Mouse (Mus musculus): Measurements from ENCODE around the gene Rapgef1.

Gene Rapgef1

DNA sequence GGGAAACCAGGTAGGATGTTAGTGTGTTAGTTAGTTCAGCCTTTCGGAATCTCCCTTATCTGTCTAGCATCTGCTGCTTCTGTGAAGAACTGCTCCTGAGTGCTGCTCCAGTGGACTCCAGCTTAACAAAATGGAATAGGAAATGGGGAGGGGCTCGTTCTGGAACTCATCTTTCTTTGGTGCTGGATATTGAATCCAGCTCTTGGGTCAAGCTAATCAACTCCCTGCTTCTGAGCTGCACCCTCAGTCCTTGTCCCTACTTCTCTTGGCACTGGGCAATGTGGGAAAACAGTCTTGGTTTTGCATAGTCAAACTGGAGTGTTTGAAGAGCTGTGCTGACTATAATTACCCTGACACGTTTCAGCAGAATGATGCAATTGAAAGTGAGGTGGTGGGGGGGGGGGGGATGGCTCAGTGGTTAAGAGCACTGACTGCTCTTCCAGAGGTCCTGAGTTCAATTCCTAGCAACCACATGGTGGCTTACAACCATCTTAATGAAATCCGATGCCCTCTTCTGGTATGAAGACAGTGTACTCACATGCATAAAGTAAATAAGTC, 25.6 kb downstream of the Rapgef1 start:
- DNase-seq (ENCODE audit: low spot score in 2 of 2): no peak

DNA sequence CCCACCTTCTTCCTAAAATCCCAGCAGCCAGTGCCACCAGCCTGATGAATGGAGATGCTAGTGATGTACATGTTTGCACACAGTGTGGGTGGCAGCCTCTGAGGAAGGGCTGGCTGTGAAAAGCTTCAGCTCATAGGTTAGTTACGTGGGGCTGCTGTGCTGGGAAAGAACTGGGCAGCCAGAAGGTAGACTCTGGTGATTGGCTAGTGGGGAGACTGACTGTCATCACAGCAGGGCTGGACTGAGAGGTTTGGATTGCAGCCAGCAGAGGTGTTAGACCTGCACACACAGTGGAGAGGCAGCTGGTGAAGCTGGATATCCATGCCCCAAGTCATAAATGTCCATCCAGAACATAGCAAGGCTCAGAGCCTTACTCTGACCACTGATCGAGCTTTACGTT, 27.1 kb downstream of the Rapgef1 start:
- no peak for DNase-seq (ENCODE audit: low spot score in 2 of 2)

DNA sequence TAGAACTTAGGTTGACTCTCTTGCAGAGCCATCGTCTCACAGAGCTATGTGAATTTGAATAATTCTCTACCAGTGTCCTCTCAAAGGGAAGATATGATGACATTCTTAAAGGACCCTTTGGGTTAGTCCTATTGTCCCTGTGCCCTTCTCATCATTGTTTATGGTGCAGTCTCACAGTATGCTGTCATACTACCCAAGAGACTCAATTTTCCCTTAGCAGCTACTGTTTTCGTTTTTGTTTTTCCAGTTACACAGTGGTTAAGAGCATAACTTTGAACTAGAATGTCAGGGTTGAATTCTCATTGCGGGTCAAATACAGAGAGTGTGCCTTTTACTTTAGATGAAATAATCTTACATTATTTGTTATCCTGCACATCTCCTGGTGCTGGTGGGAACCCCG, 27.6 kb downstream of the Rapgef1 start:
- no peak for DNase-seq (ENCODE audit: low spot score in 2 of 2)

DNA sequence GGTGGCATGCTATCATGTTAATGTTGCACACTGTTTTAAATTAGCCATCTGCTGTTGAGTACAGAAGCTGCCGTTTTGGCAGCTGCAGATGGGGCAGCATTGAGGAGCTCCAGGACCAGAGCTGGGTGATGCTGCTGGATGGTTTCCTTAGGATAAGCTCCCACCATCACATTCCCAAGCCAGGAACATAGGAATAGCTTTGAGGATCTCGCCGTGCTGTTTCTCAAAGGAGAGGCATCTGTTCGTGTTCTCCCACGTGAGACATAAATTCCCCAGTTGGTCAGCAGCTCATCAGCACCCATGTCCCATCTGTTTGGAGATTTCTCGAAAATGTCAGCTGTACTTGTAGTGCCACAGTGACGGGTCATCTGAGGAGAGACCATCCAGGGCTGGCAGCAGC, 28.3 kb downstream of the Rapgef1 start:
- peak; percentile 53 to 66 for DNase-seq (ENCODE audit: low spot score in 2 of 2)

DNA sequence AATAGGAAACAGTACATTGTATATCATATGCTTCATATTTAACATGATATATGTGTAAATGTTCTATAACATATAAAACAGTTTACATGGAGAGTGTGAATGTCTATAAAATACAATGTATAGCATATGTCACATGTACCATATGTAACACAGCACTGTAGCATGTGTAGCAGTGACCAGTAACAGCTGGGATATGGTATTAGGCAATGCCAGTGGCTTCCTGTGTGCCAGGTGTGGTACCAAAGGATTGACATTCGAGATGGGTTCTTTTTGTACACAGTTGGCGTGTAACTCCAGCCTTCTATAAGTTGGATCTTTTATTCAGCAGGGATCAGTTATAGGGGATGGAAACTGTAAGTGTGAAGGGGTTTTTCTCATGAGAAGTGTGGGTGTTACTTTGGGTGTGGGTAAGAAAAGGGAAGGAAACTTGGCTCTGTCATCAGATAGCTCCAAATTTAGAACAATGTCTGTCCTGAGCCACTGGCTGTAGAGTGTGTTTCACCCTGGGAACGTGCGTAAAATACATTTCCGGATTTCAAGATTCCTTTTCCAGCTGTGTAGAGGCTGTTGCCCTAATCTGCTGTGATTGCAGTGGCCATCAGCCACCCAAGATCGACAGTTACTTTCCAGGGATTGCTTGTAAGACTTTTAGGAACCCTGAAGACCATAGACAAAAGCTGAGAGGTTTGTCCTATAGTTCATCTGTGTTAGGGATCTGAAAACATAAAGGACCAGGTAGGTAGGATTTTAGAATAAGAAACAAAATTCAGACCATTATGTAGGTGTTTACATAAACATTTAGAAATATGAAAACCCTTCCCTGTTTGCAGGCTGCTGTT, 29.7 kb downstream of the Rapgef1 start:
- DNase-seq (ENCODE audit: low spot score in 2 of 2): no peak

DNA sequence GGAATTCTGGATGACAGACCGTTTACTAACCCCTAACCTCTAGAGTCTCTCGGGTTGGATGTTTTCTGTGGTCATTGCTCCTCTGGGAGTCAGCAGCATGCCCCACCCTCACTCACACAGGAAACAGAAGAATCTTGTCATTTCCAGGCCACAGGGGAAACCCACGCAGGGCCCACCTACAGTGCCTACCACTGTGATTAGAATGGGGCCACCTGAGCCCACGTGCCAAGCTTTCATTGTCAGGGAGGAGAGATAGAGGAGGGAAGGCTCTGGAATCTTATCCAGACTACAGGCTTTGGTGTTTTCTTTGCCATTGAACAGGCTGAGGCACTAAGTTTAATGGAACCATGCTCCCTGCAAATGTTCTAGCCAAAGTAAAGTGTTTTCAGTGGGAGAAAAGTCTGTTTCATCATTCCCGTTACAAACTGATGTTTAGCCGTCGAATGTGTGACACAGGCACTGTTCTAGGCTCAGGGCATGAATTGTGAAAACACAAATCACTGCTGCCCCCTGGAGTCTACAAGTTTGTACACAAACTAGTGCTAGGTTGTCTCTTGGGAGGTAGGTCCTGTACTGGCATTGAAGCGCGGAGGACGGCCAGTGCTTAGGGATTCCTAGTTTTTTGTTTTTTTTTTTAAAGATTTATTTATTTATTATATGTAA, 30.4 kb downstream of the Rapgef1 start:
- no peak for DNase-seq (ENCODE audit: low spot score in 2 of 2)

DNA sequence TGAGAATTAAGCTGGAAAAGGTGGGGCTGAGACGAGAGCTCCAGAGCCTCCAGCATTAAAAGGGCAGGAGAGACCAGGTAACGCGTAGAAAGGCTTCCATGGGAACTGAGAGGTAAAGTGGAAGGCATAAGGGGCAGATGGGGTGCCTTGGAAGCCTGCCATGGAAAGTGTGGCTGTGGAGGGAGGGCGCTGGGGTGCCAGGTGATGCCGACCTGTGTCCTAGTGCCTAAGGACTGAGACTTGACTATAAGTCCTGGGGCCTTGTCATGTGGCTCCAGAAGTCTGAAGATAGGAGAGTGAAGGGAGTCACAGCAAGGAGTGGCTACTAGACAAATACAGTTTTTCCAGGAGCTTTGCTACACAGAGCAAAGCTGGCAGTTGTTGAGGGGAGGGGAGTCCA, 32.4 kb downstream of the Rapgef1 start:
- DNase-seq (ENCODE audit: low spot score in 2 of 2): no peak

DNA sequence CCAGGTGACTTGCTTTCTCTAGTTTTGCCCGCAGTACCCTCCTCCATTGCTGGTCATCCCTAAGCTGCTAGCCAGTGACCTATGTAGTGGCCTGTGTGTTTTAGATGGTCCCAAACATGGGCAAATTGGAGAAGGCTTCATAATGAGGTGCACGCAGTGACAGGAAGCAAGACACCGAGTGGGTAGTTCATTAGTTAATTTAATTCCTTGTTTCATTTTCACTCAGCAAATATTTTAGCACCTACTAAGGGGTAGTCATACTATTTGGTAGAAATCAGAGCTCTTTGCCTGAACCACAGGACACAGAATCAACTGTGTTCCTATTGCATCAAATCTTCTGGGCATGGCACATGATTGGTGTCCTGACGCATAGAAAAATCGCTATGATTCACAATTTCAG, 35.9 kb downstream of the Rapgef1 start:
- no peak for DNase-seq (ENCODE audit: low spot score in 2 of 2)

DNA sequence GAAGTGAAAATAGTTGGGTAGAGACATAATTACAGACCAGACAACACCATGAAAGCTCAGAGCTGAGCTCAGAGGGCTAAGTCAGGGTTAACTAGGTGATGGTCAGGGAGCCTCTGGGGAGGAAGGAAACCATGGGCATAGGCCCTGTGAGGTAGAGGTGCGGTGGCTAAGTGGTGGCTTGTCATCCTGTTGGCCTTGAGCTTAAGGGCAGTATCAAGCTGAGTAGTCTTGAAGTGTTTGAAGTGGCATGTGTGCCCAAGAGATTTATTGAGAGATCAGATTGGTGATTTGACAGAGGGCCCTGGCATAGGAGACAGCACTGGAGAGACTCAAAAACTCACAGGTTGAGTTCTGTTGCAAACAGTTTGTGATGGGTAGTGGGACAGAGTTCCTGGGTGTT, 36.6 kb downstream of the Rapgef1 start:
- no peak for DNase-seq (ENCODE audit: low spot score in 2 of 2)

DNA sequence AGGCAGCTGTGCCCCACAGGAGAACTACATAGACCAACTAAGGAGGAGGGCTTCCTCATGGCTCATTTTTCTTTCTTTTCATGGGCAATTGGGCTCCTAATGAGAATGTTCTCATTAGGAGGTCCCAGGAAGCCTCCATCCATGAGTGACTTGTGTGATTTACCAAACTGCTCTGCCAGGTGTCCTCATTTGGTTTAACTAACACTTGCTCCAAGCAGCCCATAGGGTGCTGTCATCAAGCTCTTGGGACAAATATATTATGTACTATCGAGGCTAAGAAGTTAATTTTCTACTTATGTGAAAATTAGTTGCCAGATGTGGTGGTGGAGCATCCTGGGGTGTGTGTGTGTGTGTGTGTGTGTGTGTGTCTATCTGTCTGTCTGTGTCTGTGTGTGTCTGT, 37.6 kb downstream of the Rapgef1 start:
- no peak for DNase-seq (ENCODE audit: low spot score in 2 of 2)

DNA sequence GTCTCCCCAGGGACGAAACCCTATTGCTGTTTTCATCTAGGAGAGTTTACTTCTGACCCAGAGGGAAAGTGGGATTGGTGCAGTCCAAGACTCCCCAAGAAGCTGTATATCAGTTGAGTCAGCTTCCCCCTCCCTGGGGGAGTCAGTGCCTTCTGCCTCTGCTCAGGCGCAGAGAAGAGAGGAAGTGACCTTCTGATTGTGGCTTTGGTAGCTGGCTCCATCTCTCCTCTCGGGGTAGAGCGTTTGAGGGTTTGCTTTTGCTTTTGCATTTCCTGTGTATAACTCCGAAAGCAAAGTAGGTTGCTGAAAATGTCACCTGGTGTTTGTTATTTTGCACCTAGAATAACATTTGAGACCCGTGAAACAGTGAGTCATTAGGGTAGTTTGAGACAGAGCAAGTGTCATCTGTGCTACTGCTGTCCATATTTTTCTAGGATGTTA, 42.3 kb downstream of the Rapgef1 start:
- no peak for DNase-seq (ENCODE audit: low spot score in 2 of 2)

DNA sequence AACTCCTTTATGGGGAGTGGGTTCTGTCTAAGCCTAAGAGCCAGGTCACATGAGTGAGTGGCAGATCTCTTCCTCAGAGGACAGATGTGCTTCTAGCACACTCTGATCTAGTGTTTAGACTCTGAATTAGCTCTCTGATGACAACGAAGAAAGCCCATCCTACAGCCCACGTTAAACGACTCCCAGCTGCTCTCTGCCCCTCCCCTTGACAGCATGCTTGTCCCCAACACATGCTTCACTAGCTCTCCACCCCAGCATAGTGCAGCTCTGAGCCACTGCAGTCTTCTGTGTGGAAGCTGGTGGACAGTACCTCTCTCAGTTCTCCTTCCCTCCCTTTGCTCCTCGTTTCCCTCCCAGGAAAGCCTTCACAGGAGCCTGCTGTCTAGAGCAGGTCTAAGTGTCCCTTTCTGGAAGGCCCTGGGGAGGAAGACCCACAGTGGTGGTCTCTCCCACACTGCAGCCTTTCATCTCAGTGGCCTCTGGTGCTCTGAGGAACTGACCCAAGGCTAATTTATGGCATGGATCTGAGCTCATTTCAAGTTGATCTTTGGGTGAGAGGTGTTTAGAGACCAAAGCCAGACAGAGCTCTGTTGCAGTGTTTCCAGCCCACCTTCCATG, 43.8 kb downstream of the Rapgef1 start:
- no peak for DNase-seq (ENCODE audit: low spot score in 2 of 2)

DNA sequence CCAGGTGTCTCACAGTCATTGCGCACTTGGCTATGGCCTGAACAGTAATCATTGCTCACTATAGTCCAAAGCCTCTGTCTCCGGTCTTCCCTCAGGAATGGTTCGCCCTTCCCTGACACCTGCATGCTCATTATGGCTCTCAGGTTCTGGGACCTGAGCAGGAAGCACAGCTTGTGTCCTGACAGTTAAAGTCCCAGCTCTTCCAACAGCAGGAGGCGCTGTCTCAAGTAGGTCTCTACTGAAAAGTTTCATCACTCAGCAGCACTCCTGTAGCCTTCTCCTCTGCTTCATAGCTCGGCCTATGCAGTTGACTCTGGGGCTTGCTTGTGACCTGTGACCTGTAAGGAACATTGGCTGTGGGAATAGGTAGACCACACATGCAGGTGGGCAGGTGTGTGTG, 45.9 kb downstream of the Rapgef1 start:
- DNase-seq (ENCODE audit: low spot score in 2 of 2): no peak

DNA sequence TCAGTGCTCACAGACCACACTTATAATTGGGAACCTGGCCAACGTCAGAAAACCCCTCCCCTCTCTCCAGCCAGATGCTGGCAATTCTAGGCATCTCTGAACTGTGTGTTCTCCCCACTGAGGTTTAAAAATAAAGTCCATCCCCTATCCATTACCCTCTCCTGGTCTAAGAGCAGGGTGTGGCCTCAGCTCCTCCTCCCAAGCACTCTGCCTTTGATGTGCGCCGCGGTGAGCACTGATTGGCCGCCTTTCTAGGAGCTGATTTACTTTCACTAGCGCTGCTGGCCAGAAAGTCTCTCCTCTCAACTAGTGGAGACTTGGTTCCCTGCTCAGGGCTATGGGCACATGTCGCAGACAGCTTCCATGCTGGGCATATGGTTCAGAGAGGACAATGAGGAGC, 47.1 kb downstream of the Rapgef1 start:
- DNase-seq (ENCODE audit: low spot score in 2 of 2): no peak

DNA sequence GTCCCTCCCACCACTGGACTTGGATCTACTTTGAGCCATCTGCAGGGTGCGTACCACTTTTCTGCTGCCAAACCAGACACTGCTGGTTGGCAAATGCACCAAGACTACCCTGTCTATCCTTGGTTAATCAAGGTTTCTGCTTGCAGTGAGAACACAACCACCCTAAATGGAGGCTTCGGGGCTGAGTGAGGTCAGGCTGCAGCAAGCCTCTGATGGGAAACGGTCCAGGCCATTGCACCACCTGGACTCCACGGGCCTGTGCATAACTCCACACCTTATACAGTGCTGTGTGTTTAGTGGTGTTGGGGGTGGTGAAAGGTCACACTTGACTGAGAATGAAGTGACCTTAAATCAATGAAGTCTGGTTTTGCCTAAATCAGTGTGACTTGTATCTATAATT, 47.6 kb downstream of the Rapgef1 start:
- no peak for DNase-seq (ENCODE audit: low spot score in 2 of 2)

DNA sequence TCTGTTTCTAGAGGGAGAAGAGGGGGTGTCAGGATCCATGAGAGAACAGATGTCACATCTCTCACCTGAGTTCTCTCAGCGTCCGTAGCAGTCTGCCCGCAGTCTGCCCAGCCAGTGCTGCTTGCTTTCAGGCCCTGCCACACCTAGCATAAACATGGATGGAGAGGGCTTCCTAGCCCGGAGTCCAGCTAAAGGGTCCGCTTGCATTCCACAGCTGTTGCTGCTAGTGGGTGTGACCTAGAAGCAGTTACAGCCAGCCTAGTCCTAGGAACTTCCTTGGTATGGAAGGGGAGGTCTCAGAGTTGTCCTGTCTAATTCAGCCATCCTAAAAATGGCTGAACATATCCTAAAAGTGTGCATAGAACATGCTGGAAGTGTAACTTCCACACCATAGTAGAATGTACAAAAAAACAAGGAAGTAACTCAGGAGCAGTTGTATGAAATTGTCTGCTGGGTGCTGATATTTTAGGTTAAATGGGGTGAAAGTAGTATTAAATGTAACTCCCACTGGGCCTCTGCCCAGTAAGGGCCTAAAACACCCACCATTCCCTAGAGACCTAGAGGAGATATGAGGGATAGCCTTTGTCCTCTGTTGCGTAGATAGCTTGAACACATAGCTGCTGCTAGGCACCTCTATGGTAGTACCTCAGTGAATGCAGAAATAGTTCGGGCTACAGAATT, 48.6 kb downstream of the Rapgef1 start:
- DNase-seq (ENCODE audit: low spot score in 2 of 2): no peak

DNA sequence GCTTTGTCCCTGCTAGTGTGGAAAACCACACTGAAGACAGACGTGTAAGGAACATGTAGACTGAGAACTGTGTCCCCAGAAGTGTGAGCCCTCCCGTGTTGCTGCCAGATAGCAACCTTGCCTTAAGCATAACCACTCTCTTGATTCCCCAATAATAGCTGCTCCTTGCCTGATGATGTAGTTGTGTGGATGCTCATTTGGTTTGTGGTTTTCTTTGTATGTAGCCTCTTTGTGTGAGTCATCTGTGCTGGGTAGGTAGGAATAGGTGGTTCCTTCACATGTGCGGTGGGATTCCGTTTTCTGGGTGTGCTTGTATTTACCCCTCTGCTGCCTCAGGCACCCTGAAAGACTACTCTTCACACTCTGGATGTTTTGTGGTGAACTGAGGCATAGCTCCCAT, 49.4 kb downstream of the Rapgef1 start:
- DNase-seq (ENCODE audit: low spot score in 2 of 2): no peak

DNA sequence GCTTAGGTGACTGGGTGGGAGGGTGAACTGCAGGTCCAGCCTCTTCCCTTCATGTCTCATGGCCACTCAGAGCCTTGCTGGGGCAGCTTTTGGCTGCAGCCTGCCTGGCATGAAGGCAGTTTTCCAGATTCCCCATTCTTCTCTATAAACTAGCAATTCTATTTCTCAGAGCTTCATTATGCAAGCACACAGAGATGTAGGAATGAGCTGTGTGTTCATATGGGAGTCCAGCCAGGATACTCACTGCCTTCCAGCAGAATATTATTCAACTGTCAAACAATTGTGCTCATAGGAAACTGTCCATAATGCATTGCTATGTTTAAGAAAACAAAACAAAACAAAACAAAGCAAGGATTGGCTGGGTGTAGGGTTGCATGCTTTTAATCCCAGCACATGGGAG, 50.2 kb downstream of the Rapgef1 start:
- no peak for DNase-seq (ENCODE audit: low spot score in 2 of 2)

DNA sequence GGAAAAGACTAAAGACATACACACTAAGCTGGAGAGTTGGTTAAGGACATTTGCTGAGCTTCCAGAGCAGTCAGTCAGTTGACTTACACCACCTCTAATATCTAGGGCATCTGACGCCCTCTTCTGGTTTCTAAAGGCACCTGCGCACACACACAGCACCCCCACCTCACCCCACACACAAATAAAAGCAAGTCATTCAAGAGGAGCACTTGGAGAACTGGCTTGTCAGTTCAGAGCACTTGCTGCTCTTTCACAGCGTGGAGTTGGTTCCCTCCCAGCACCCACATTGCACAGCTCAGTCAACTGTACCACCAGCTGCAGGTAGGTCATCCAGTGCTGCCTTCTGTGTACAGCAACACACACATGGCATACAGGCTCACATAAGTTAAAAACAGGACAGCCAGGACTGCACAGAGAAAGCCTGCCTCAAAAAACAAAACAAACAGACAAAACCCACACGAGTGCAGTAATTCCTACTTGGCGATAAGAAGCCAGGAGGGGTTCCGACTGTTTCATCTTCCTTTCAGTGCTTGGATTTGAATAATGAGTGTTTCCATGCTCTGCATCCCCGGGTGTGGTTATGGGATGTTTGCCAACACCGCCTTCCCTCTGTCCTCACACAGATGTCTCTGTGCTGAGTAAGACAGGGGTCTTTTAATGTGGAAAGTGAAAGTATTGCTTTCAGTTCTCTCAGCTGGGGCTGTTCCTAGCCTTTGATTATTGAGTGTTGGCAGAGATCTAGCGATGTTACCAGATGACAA, 50.9 kb downstream of the Rapgef1 start:
- DNase-seq (ENCODE audit: low spot score in 2 of 2): peak in 1 of 2 experiments; percentile 53

DNA sequence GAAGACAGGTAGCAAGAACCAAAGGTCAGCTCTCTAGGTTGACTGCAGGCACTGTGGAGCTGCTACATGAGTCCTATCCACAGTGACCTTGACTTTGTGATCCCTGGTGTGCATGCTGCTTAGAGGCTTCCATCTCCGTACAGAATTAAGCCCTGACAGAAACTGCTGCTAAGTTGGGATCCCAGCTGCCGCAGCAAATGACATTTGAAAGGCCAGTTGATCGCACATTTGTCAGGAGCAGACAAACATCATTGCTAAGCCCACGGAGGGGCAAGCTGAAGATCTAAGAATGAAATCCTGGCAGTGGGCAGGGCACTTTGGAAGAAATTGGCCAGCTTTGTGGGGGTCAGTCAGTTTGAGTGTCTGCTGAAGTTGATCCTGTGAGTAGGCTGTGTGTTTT, 51.9 kb downstream of the Rapgef1 start:
- no peak for DNase-seq (ENCODE audit: low spot score in 2 of 2)

DNA sequence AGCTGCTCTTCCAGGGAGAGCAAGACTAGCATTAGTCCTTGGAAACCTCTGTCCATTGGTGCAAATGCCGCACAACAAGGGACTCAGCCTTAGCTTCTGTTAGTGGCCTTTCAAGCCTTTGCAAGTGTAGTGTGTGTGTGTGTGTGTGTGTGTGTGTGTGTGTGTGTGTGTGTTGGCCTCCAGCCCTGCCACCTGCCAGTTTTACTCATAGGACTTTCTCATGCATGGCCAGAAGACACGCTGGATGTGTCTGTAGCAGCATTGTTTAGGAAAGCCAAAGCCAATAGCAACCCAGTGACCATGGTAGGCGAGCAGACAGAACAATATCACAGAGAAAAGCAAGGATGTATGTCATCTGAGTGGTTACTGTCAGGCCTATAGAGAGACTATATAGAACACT, 52.3 kb downstream of the Rapgef1 start:
- no peak for DNase-seq (ENCODE audit: low spot score in 2 of 2)

All from frontal cortex, postnatal 14 days (tissue).